Mouse (Mus musculus): Measurements from ENCODE around the gene Ift57. TPM values are rescaled to one million over a fixed set of nuclear protein-coding genes. Genes with fewer than 3 reads are reported as not detected.

The Ift57 gene
- polyA plus RNA-seq, 1 experiment from 2014 or later = 18.7 TPM

Other genes starting within 250 kb of the Ift57 start
- 68.0 and 74.7 TPM in 2 replicates for gene Cd47, start 101.3 kb downstream of the Ift57 start, polyA plus RNA-seq (2014; fragmentation: Nextera tagmentation; extraction: Ambion mirVana)

Data from intestine, embryonic 14.5 days (tissue).